Comparison of ENCODE assay signal across 8 mouse cellular contexts in genomic region chr11:32266776-32267175, GRCm38 (mm10). TPM values are rescaled to one million over a fixed set of nuclear protein-coding genes. Genes with fewer than 3 reads are reported as not detected.
DNase-seq lines count a peak whose midpoint lies in the region; ATAC-seq lines count a peak whose summit lies in the region.

No protein-coding gene starts in this region.

- 38% methylated on average over 6 of the region's 6 CpGs for WGBS in heart, embryonic 10.5 days
- 30% methylated on average over 6 of the region's 6 CpGs for WGBS in forebrain, embryonic 13.5 days
- WGBS in liver, embryonic 15.5 days (ENCODE audit: insufficient replicate concordance): 21% methylated on average over 6 of the region's 6 CpGs

- intact Hi-C loops in left cerebral cortex, postnatal 25 days (cut with DNase I): no loop called here

- peak overlapping the region; percentile 73 for H3K4me2 ChIP-seq in forebrain, embryonic 13.5 days
- H3K4me2 ChIP-seq in liver, embryonic 15.5 days: peak overlapping the region; percentile 83

- no peak for DNase-seq in heart, embryonic 10.5 days (ENCODE audit: low spot score)
- DNase-seq in heart, adult 8-10 months (ENCODE audit: low spot score): no peak
- DNase-seq in CD4-positive helper T cell, adult 2 months (ENCODE audit: low read depth, low spot score): peak; percentile 7
- DNase-seq in left cerebral cortex, postnatal 25 days (ENCODE audit: low spot score in 2 of 2): no peak
- DNase-seq in adrenal gland, adult 18-20 months (ENCODE audit: low spot score in 2 of 2): no peak
- DNase-seq in adrenal gland, adult 2 months: no peak

- H3K4me3 ChIP-seq in heart, embryonic 10.5 days: peak overlapping the region; percentile 93
- H3K4me3 ChIP-seq in forebrain, embryonic 13.5 days: peak overlapping the region; percentile 69
- peak overlapping the region; percentile 68 for H3K4me3 ChIP-seq in liver, embryonic 15.5 days (replicated peaks)

- peaks cover 8% of the 10 kb centered on the region for H3K36me3 ChIP-seq in heart, embryonic 10.5 days
- H3K36me3 ChIP-seq in forebrain, embryonic 13.5 days (ENCODE audit: poor library complexity, severe bottlenecking): peaks cover 11% of the 10 kb centered on the region
- H3K36me3 ChIP-seq in liver, embryonic 15.5 days (replicated peaks): peaks cover 17% of the 10 kb centered on the region

- H3K9ac ChIP-seq in forebrain, embryonic 13.5 days: peak overlapping the region; percentile 92
- H3K9ac ChIP-seq in liver, embryonic 15.5 days: peak overlapping the region; percentile 96

- no peak for ATAC-seq in forebrain, embryonic 13.5 days
- ATAC-seq in liver, embryonic 15.5 days (ENCODE audit: insufficient read depth): no peak

- no peaks in the 10 kb centered on the region; the same call in none of the 2 replicates for H3K27me3 ChIP-seq in heart, embryonic 10.5 days (ENCODE audit: insufficient read depth, poor library complexity, severe bottlenecking)
- 0 out of 2 replicates have a peak, but pooled peaks cover 16% of the 10 kb centered on the region for H3K27me3 ChIP-seq in forebrain, embryonic 13.5 days
- H3K27me3 ChIP-seq in liver, embryonic 15.5 days: no peaks in the 10 kb centered on the region

- peak overlapping the region; percentile 99 for H3K27ac ChIP-seq in heart, embryonic 10.5 days
- peak overlapping the region; percentile 96 for H3K27ac ChIP-seq in forebrain, embryonic 13.5 days
- peak overlapping the region; percentile 97 for H3K27ac ChIP-seq in liver, embryonic 15.5 days (replicated peaks)

- no peaks in the 10 kb centered on the region for H3K9me3 ChIP-seq in heart, embryonic 10.5 days
- no peaks in the 10 kb centered on the region for H3K9me3 ChIP-seq in forebrain, embryonic 13.5 days (replicated peaks)
- no peaks in the 10 kb centered on the region for H3K9me3 ChIP-seq in liver, embryonic 15.5 days (replicated peaks)

- peaks cover 20% of the 10 kb centered on the region for H3K4me1 ChIP-seq in heart, embryonic 10.5 days
- peaks cover 17% of the 10 kb centered on the region for H3K4me1 ChIP-seq in forebrain, embryonic 13.5 days
- H3K4me1 ChIP-seq in liver, embryonic 15.5 days (replicated peaks): peaks cover 86% of the 10 kb centered on the region

RNA-seq across cellular contexts. Expression of gene Nprl3, which starts 0.7 kb away (rescaled TPM):
- polyA plus RNA-seq in heart, embryonic 10.5 days (2016; fragmentation: Nextera tagmentation; extraction: Ambion mirVana): 43.8 and 44.5 TPM in 2 replicates
- total RNA-seq in heart, adult 8-10 months (2022): 10 to 100 TPM; 27.3 to 29.9 (median 28.3) TPM
- polyA plus RNA-seq in forebrain, embryonic 13.5 days (2015; fragmentation: Nextera tagmentation; extraction: Ambion mirVana): 48.3 and 54.2 TPM in 2 replicates
- 28.1 and 31.9 TPM in 2 replicates for polyA plus RNA-seq in liver, embryonic 15.5 days (2015; fragmentation: Nextera tagmentation; extraction: Ambion mirVana)
- 10 to 100 TPM; 42.5 to 50.0 TPM for total RNA-seq in left cerebral cortex, postnatal 25 days (2021)
- total RNA-seq in adrenal gland, adult 18-20 months (2021): 10 to 100 TPM; 52.8 to 64.2 TPM
- total RNA-seq in adrenal gland, adult 2 months (2021): 10 to 100 TPM; 58.6 to 68.2 TPM
- 176 and 201 TPM in 2 replicates for polyA plus RNA-seq in adrenal gland, adult 2 months (2012; rRNA removed)

RNA-seq across cellular contexts. Expression of gene Hba-x, which starts 9.4 kb away (rescaled TPM):
- polyA plus RNA-seq in heart, embryonic 10.5 days (2016; fragmentation: Nextera tagmentation; extraction: Ambion mirVana): 8,501 and 9,179 TPM in 2 replicates
- not detected for total RNA-seq in heart, adult 8-10 months (2022)
- 316 and 451 TPM in 2 replicates for polyA plus RNA-seq in forebrain, embryonic 13.5 days (2015; fragmentation: Nextera tagmentation; extraction: Ambion mirVana)
- 72.6 and 109 TPM in 2 replicates for polyA plus RNA-seq in liver, embryonic 15.5 days (2015; fragmentation: Nextera tagmentation; extraction: Ambion mirVana)
- not detected for total RNA-seq in left cerebral cortex, postnatal 25 days (2021)
- not detected for total RNA-seq in adrenal gland, adult 18-20 months (2021)
- total RNA-seq in adrenal gland, adult 2 months (2021): not detected
- not detected in 2 replicates for polyA plus RNA-seq in adrenal gland, adult 2 months (2012; rRNA removed)

RNA-seq across cellular contexts. Expression of gene Hba-a1, which starts 16.5 kb away (rescaled TPM):
- 4,954 and 6,566 TPM in 2 replicates for polyA plus RNA-seq in heart, embryonic 10.5 days (2016; fragmentation: Nextera tagmentation; extraction: Ambion mirVana)
- over 10,000 TPM in 1 of 4 experiments, 1,000 to 10,000 TPM in 3; 1,679 to 11,117 (median 2,615) TPM for total RNA-seq in heart, adult 8-10 months (2022)
- 2,413 and 2,442 TPM in 2 replicates for polyA plus RNA-seq in forebrain, embryonic 13.5 days (2015; fragmentation: Nextera tagmentation; extraction: Ambion mirVana)
- polyA plus RNA-seq in liver, embryonic 15.5 days (2015; fragmentation: Nextera tagmentation; extraction: Ambion mirVana): 74,460 and 76,487 TPM in 2 replicates
- 100 to 1,000 TPM; 501 to 528 TPM for total RNA-seq in left cerebral cortex, postnatal 25 days (2021)
- total RNA-seq in adrenal gland, adult 18-20 months (2021): 1,000 to 10,000 TPM; 1,892 to 5,977 TPM
- 1,000 to 10,000 TPM; 2,365 to 2,621 TPM for total RNA-seq in adrenal gland, adult 2 months (2021)
- 1,833 and 2,428 TPM in 2 replicates for polyA plus RNA-seq in adrenal gland, adult 2 months (2012; rRNA removed)

RNA-seq across cellular contexts. Expression of gene Hbq1b, which starts 20.0 kb away (rescaled TPM):
- polyA plus RNA-seq in heart, embryonic 10.5 days (2016; fragmentation: Nextera tagmentation; extraction: Ambion mirVana): 13.9 and 16.8 TPM in 2 replicates
- 1 to 10 TPM in 1 of 4 experiments, under 1 TPM in 1, not detected in 2; 0.52 to 1.6 TPM for total RNA-seq in heart, adult 8-10 months (2022)
- polyA plus RNA-seq in forebrain, embryonic 13.5 days (2015; fragmentation: Nextera tagmentation; extraction: Ambion mirVana): 1.2 and 1.7 TPM in 2 replicates
- polyA plus RNA-seq in liver, embryonic 15.5 days (2015; fragmentation: Nextera tagmentation; extraction: Ambion mirVana): 139 and 151 TPM in 2 replicates
- under 1 TPM in 1 of 2 experiments, not detected in 1; 0.73 TPM for total RNA-seq in left cerebral cortex, postnatal 25 days (2021)
- not detected for total RNA-seq in adrenal gland, adult 18-20 months (2021)
- total RNA-seq in adrenal gland, adult 2 months (2021): under 1 TPM in 1 of 2 experiments, not detected in 1; 0.75 TPM
- polyA plus RNA-seq in adrenal gland, adult 2 months (2012; rRNA removed): 0.36 TPM in 1 of 2 replicates, not detected in the other

RNA-seq across cellular contexts. Expression of gene Hba-a2, which starts 29.5 kb away (rescaled TPM):
- polyA plus RNA-seq in heart, embryonic 10.5 days (2016; fragmentation: Nextera tagmentation; extraction: Ambion mirVana): 9,075 and 12,184 TPM in 2 replicates
- 1,000 to 10,000 TPM; 1,411 to 8,978 (median 2,103) TPM for total RNA-seq in heart, adult 8-10 months (2022)
- polyA plus RNA-seq in forebrain, embryonic 13.5 days (2015; fragmentation: Nextera tagmentation; extraction: Ambion mirVana): 5,794 and 5,805 TPM in 2 replicates
- polyA plus RNA-seq in liver, embryonic 15.5 days (2015; fragmentation: Nextera tagmentation; extraction: Ambion mirVana): 175,652 and 176,876 TPM in 2 replicates
- total RNA-seq in left cerebral cortex, postnatal 25 days (2021): 100 to 1,000 TPM; 427 to 477 TPM
- total RNA-seq in adrenal gland, adult 18-20 months (2021): 1,000 to 10,000 TPM; 1,371 to 4,495 TPM
- total RNA-seq in adrenal gland, adult 2 months (2021): 1,000 to 10,000 TPM; 1,707 to 1,770 TPM
- polyA plus RNA-seq in adrenal gland, adult 2 months (2012; rRNA removed): 1,248 and 1,571 TPM in 2 replicates
